Mouse (Mus musculus) liver, postnatal 0 days (tissue): ENCODE measurements around the gene Nlrp4c. TPM values are rescaled to one million over a fixed set of nuclear protein-coding genes. Genes with fewer than 3 reads are reported as not detected.

ENCODE experiments used
- ATAC-seq: fragments of 200-750 bp; cut with Nextera tagmentation; 2 replicates; pipeline ENCODE4 v1.8.0; 2017; ENCODE audit warnings: mild to moderate bottlenecking, moderate library complexity
- DNase-seq: peaks from one replicate; pipeline ENCODE4 v3.0.0-alpha.2; 2016
- H3K27ac ChIP-seq: fragments of 300-500 bp; sonication (generic); 2 replicates; pipeline ENCODE4 v1.5.1; 2014; ENCODE audit warnings: antibody characterized with exemption, moderate library complexity, mild to moderate bottlenecking, low read depth
- H3K27me3 ChIP-seq: fragments of 300-500 bp; sonication (generic); 2 replicates; pipeline ENCODE4 v1.6.1; 2014; ENCODE audit warnings: low read length, control low read depth, mixed read lengths; ENCODE audit not compliant: insufficient read depth
- H3K36me3 ChIP-seq: fragments of 300-500 bp; sonication (generic); replicated peaks from 2 replicates; pipeline ENCODE4 v1.6.1; 2014; ENCODE audit warnings: mild to moderate bottlenecking, control low read depth, low read length, moderate library complexity, mixed read lengths; ENCODE audit not compliant: insufficient read depth
- H3K4me1 ChIP-seq: fragments of 300-500 bp; sonication (generic); 2 replicates; pipeline ENCODE4 v1.6.1; 2014; ENCODE audit warnings: antibody characterized with exemption, mild to moderate bottlenecking, control low read depth; ENCODE audit not compliant: insufficient read depth
- H3K4me2 ChIP-seq: fragments of 300-500 bp; sonication (generic); 2 replicates; pipeline ENCODE4 v1.6.1; 2014; ENCODE audit warnings: low read depth, mild to moderate bottlenecking, low read length, moderate library complexity, mixed read lengths
- H3K4me3 ChIP-seq: fragments of 300-500 bp; sonication (generic); 2 replicates; pipeline ENCODE4 v1.5.1; 2014; ENCODE audit warnings: low read depth, low read length
- H3K9ac ChIP-seq: fragments of 300-500 bp; sonication (generic); replicated peaks from 2 replicates; pipeline ENCODE4 v1.6.1; 2014; ENCODE audit warnings: mild to moderate bottlenecking, moderate library complexity
- H3K9me3 ChIP-seq: fragments of 300-500 bp; sonication (generic); 2 replicates; pipeline ENCODE4 v1.6.1; 2016; ENCODE audit warnings: mild to moderate bottlenecking, control low read depth, low read length, mixed read lengths
- CTCF ChIP-seq: sonication (generic); IDR thresholded peaks from 2 replicates; pipeline ENCODE4 v1.5.1; 2016; ENCODE audit warnings: antibody characterized with exemption, low read depth
- EP300 ChIP-seq: IDR thresholded peaks from 2 replicates; pipeline ENCODE4 v1.6.1; 2016; ENCODE audit warnings: antibody characterized with exemption, low read depth, mild to moderate bottlenecking
- WGBS: fragments of 180-500 bp; shearing (Covaris S2); extraction: QIAGEN DNeasy Blood & Tissue Kit; methylation state at CpG from one replicate; pipeline ENCODE4 v1.1.7; 2014; ENCODE audit not compliant: insufficient replicate concordance; 5-methylcytosine and 5-hydroxymethylcytosine counted together
- polyA plus RNA-seq: library from polyadenylated mRNA; unstranded; fragments of >200 nt; fragmentation: Nextera tagmentation; extraction: Ambion mirVana; gene quantifications from 2 replicates; pipeline ENCODE4 v1.2.1, GENCODE M21; 2015

The Nlrp4c gene
- polyA plus RNA-seq, 1 experiment from 2014 or later: not detected

GRCm38 (mm10) chr7:6130346-6130745, 85.4 kb downstream of the Nlrp4c start:
- Histone ChIP-seq H3K36me3 (peaks cover 14% of the 10 kb centered on the region), H3K4me1 (0 out of 2 replicates have a peak, but pooled peaks cover 2% of the 10 kb centered on the region), H3K9me3 (no peaks in the 10 kb centered on the region), H3K9ac (no peak overlapping the region), H3K4me2 (no peak overlapping the region), H3K27ac (no peak overlapping the region), H3K4me3 (no peak overlapping the region), H3K27me3 (no peaks in the 10 kb centered on the region)
- TF ChIP-seq CTCF (no peak), EP300 (no peak)
- no peak for ATAC-seq
- no peak for DNase-seq
- 43% methylated on average over 4 of the region's 4 CpGs for WGBS

GRCm38 (mm10) chr7:6132646-6133045, 87.7 kb downstream of the Nlrp4c start:
- DNase-seq (no peak), ATAC-seq (no peak)
- Histone ChIP-seq H3K27ac (no peak overlapping the region), H3K27me3 (no peaks in the 10 kb centered on the region), H3K9me3 (no peaks in the 10 kb centered on the region), H3K9ac (no peak overlapping the region), H3K4me2 (no peak overlapping the region), H3K36me3 (peaks cover 14% of the 10 kb centered on the region), H3K4me3 (no peak overlapping the region), H3K4me1 (no peaks in the 10 kb centered on the region)
- TF ChIP-seq EP300 (no peak), CTCF (no peak)
- 83% methylated on average over 30 of the region's 30 CpGs for WGBS

- DNase-seq (no peak), ATAC-seq (no peak)
- H3K9ac ChIP-seq: no peak overlapping the region
- H3K36me3 ChIP-seq: peaks cover 17% of the 10 kb centered on the region
- no peaks in the 10 kb centered on the region for H3K27me3 ChIP-seq
- no peaks in the 10 kb centered on the region for H3K9me3 ChIP-seq
- H3K27ac ChIP-seq: no peak overlapping the region
- no peaks in the 10 kb centered on the region for H3K4me1 ChIP-seq
- TF ChIP-seq EP300 (no peak), CTCF (peak; percentile 36)
- H3K4me2 ChIP-seq: no peak overlapping the region
- H3K4me3 ChIP-seq: no peak overlapping the region
These were observed 91.5 kb downstream of the Nlrp4c start for GRCm38 (mm10) chr7:6136497-6136896.

- 69% methylated on average over 3 of the region's 3 CpGs for WGBS
These were observed 94.3 kb downstream of the Nlrp4c start for GRCm38 (mm10) chr7:6139295-6139694.

GRCm38 (mm10) chr7:6143991-6144531, 99.1 kb downstream of the Nlrp4c start:
- no peak overlapping the region for H3K4me2 ChIP-seq
- TF ChIP-seq CTCF: no peak
- no peak for TF ChIP-seq EP300
- peaks cover 8% of the 10 kb centered on the region for H3K36me3 ChIP-seq
- H3K27me3 ChIP-seq: no peaks in the 10 kb centered on the region
- ATAC-seq (peak; percentile 44), DNase-seq (no peak)
- 43% methylated on average over 2 of the region's 2 CpGs for WGBS
- no peak overlapping the region for H3K4me3 ChIP-seq
- H3K9me3 ChIP-seq: no peaks in the 10 kb centered on the region
- peak overlapping the region; percentile 26; the same call in 1 of the 2 replicates for H3K9ac ChIP-seq
- H3K4me1 ChIP-seq: peaks cover 51% of the 10 kb centered on the region
- peak overlapping the region; percentile 78; the same call in 1 of the 2 replicates for H3K27ac ChIP-seq

More at GRCm38 (mm10) chr7:6139295-6139694, 94.3 kb downstream of the Nlrp4c start:
- H3K27me3 ChIP-seq: no peaks in the 10 kb centered on the region
- H3K9ac ChIP-seq: no peak overlapping the region
- no peak for ATAC-seq
- no peak for DNase-seq
- H3K27ac ChIP-seq: no peak overlapping the region
- peaks cover 3% of the 10 kb centered on the region for H3K4me1 ChIP-seq
- no peaks in the 10 kb centered on the region for H3K9me3 ChIP-seq
- peaks cover 10% of the 10 kb centered on the region for H3K36me3 ChIP-seq
- no peak overlapping the region for H3K4me3 ChIP-seq
- TF ChIP-seq EP300 (no peak), CTCF (no peak)
- H3K4me2 ChIP-seq: no peak overlapping the region

- peaks cover 59% of the 10 kb centered on the region for H3K4me1 ChIP-seq
- no peaks in the 10 kb centered on the region for H3K27me3 ChIP-seq
- no peaks in the 10 kb centered on the region for H3K9me3 ChIP-seq
- no peak for DNase-seq
- peak overlapping the region; percentile 35; the same call in 1 of the 2 replicates for H3K4me2 ChIP-seq
- H3K9ac ChIP-seq: peak overlapping the region; percentile 26; the same call in 1 of the 2 replicates
- no peak for TF ChIP-seq CTCF
- no peak for TF ChIP-seq EP300
- H3K4me3 ChIP-seq: no peak overlapping the region
- peaks cover 6% of the 10 kb centered on the region; the same call in 1 of the 2 replicates for H3K36me3 ChIP-seq
- peak overlapping the region; percentile 78 for H3K27ac ChIP-seq
- ATAC-seq: peak; percentile 63
- WGBS: 55% methylated on average over 8 of the region's 8 CpGs
These were observed 100.6 kb downstream of the Nlrp4c start for GRCm38 (mm10) chr7:6145423-6146188.
